Mouse (Mus musculus) forebrain, embryonic 15.5 days (tissue): Measurements from ENCODE around the gene Ocel1. TPM values are rescaled to one million over a fixed set of nuclear protein-coding genes. Genes with fewer than 3 reads are reported as not detected.

ENCODE experiments used
- ATAC-seq: fragments of 200-750 bp; cut with Nextera tagmentation; replicated peaks from 2 replicates; pipeline ENCODE4 v1.8.0; 2017; ENCODE audit warnings: mild to moderate bottlenecking, moderate TSS enrichment, moderate library complexity
- H3K27ac ChIP-seq: fragments of 300-500 bp; sonication (generic); replicated peaks from 2 replicates; pipeline ENCODE4 v1.5.1; 2015; ENCODE audit warnings: mild to moderate bottlenecking, inconsistent platforms
- H3K27me3 ChIP-seq: fragments of 300-500 bp; sonication (generic); 2 replicates; pipeline ENCODE4 v1.6.1; 2015; ENCODE audit warnings: inconsistent platforms
- H3K36me3 ChIP-seq: fragments of 300-500 bp; sonication (generic); 2 replicates; pipeline ENCODE4 v1.6.1; 2015; ENCODE audit warnings: mild to moderate bottlenecking, inconsistent platforms
- H3K4me1 ChIP-seq: fragments of 300-500 bp; sonication (generic); 2 replicates; pipeline ENCODE4 v1.6.1; 2015; ENCODE audit warnings: inconsistent platforms
- H3K4me2 ChIP-seq: fragments of 300-500 bp; sonication (generic); replicated peaks from 2 replicates; pipeline ENCODE4 v1.6.1; 2015; ENCODE audit warnings: mild to moderate bottlenecking, inconsistent platforms
- H3K4me3 ChIP-seq: fragments of 300-500 bp; sonication (generic); 2 replicates; pipeline ENCODE4 v1.5.1; 2015; ENCODE audit warnings: mild to moderate bottlenecking, inconsistent platforms
- H3K9ac ChIP-seq: fragments of 300-500 bp; sonication (generic); replicated peaks from 2 replicates; pipeline ENCODE4 v1.6.1; 2015; ENCODE audit warnings: mild to moderate bottlenecking, inconsistent platforms
- H3K9me3 ChIP-seq: fragments of 300-500 bp; sonication (generic); 2 replicates; pipeline ENCODE4 v1.6.1; 2016; ENCODE audit warnings: inconsistent platforms
- WGBS: fragments of 180-500 bp; shearing (Covaris S2); methylation state at CpG from one replicate; pipeline ENCODE4 v1.1.7; 2015; ENCODE audit warnings: mixed read lengths; 5-methylcytosine and 5-hydroxymethylcytosine counted together
- polyA plus RNA-seq: library from polyadenylated mRNA; unstranded; fragments of >200 nt; fragmentation: Nextera tagmentation; extraction: Ambion mirVana; gene quantifications from 2 replicates; pipeline ENCODE4 v1.2.1, GENCODE M21; 2015

Ocel1 gene
- polyA plus RNA-seq, 1 experiment from 2014 or later: 7.3 TPM

DNA sequence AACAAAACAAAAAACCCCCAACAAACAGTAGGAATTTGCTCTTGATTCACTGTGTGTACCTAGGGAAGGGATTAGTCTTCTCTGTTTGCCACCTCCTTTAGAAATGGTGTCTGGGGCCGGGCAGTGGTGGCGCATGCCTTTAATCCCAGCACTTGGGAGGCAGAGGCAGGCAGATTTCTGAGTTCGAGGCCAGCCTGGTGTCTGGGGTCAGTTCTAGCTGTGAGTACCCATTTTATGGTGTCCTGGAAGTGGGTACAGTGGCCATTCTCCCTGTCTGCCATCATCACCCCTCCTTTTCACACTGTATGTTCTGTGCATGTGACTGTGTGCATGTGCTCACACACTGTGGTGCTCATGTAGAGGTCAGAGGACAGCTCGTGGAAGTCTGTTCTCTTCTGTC lies 37.1 kb downstream of the Ocel1 start:
- WGBS: 95% methylated on average over 4 of the region's 4 CpGs
- H3K4me1 ChIP-seq: peaks cover 19% of the 10 kb centered on the region
- no peak overlapping the region for H3K9ac ChIP-seq
- H3K4me3 ChIP-seq: no peak overlapping the region
- no peaks in the 10 kb centered on the region for H3K9me3 ChIP-seq
- ATAC-seq: no peak
- H3K36me3 ChIP-seq: peaks cover 3% of the 10 kb centered on the region; the same call in 1 of the 2 replicates
- no peaks in the 10 kb centered on the region for H3K27me3 ChIP-seq
- no peak overlapping the region for H3K27ac ChIP-seq
- H3K4me2 ChIP-seq: no peak overlapping the region

DNA sequence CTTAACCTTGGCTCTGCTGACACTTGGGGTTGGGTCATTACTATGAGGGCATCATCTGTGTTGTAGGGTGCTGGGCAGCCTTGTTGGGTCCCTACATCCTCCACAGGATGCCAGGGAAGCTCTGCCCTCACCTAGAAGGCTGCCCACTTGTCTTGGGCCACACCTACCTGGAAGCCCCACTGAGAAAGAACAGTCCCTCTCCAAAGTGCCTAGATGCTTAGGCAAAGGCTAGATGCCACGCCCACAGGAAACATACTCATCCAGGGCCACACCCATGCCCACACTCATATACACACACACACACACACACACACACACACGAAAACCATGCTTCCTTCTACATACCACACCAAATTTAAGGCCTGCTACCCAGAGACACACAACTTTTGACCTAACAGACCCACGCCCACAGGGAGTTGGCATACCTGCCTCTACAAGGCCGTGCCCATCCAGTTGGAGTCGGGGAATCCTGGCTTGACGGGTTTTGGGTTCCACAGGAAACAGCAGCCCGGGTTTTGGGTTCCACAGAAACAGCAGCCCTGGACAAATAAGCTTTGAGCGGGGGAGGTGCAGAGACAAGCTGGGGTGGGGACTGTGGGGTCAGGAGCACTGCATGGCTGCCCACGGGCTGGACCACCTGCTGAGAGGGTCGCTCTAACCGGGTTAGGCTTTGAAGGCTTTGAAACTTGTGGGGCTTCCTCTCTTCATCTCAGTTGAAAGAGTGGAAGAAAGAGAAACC lies 40.6 kb downstream of the Ocel1 start:
- H3K4me3 ChIP-seq: no peak overlapping the region
- H3K9me3 ChIP-seq: no peaks in the 10 kb centered on the region
- peaks cover 7% of the 10 kb centered on the region for H3K4me1 ChIP-seq
- no peak for ATAC-seq
- peaks cover 3% of the 10 kb centered on the region; the same call in 1 of the 2 replicates for H3K36me3 ChIP-seq
- H3K27me3 ChIP-seq: no peaks in the 10 kb centered on the region
- H3K4me2 ChIP-seq: no peak overlapping the region
- 52% methylated on average over 11 of the region's 11 CpGs for WGBS
- H3K9ac ChIP-seq: no peak overlapping the region
- H3K27ac ChIP-seq: no peak overlapping the region

DNA sequence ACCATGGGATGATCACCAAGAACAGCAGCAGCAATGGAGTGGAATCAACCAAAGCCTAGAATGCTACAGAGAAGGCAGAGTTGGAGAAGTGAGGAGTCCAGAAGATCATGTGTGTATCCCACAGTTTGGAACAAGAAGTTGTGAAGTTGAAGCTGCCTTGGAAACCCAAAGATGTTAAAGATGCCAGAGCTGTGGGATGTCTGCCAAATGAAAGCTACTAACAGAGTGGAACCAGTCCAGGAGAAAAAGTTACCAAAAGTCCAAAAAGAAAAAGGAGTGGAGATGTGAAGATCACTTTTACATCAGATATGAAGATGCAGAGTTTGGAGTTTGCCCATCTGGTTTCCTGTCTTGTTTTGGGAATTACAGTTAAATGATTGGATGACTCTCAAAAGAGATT lies 51.0 kb downstream of the Ocel1 start:
- Histone ChIP-seq H3K36me3 (no peaks in the 10 kb centered on the region), H3K4me2 (no peak overlapping the region), H3K27ac (no peak overlapping the region), H3K4me3 (no peak overlapping the region), H3K9ac (no peak overlapping the region), H3K27me3 (no peaks in the 10 kb centered on the region), H3K9me3 (no peaks in the 10 kb centered on the region), H3K4me1 (no peaks in the 10 kb centered on the region)
- no peak for ATAC-seq

Other genes with a start within 250 kb of the Ocel1 start
- 20.0 and 21.6 TPM in 2 replicates for gene Myo9b, start 98.6 kb upstream of the Ocel1 start, polyA plus RNA-seq
- gene Haus8, start 98.4 kb upstream of the Ocel1 start, polyA plus RNA-seq: 53.5 and 56.3 TPM in 2 replicates
- gene Use1, start 4.5 kb upstream of the Ocel1 start, polyA plus RNA-seq: 98.4 and 102 TPM in 2 replicates
- 15.5 and 16.6 TPM in 2 replicates for gene Nr2f6, start 10.7 kb downstream of the Ocel1 start, polyA plus RNA-seq
- 5.5 and 6.0 TPM in 2 replicates for gene Ushbp1, start 24.5 kb downstream of the Ocel1 start, polyA plus RNA-seq
- gene Babam1, start 25.6 kb downstream of the Ocel1 start, polyA plus RNA-seq: 102 and 108 TPM in 2 replicates
- 17.2 and 18.3 TPM in 2 replicates for gene Ankle1, start 34.7 kb downstream of the Ocel1 start, polyA plus RNA-seq
- gene Abhd8, start 92.4 kb downstream of the Ocel1 start, polyA plus RNA-seq: 139 and 140 TPM in 2 replicates
- 189 and 199 TPM in 2 replicates for gene Mrpl34, start 93.7 kb downstream of the Ocel1 start, polyA plus RNA-seq
- 222 and 240 TPM in 2 replicates for gene Dda1, start 97.9 kb downstream of the Ocel1 start, polyA plus RNA-seq
- 9.4 and 9.8 TPM in 2 replicates for gene Ano8, start 114.7 kb downstream of the Ocel1 start, polyA plus RNA-seq
- gene Gtpbp3, start 116.8 kb downstream of the Ocel1 start, polyA plus RNA-seq: 12.2 and 13.7 TPM in 2 replicates
- gene Plvap, start 140.5 kb downstream of the Ocel1 start, polyA plus RNA-seq: 5.4 and 6.0 TPM in 2 replicates
- gene Ccdc194, start 154.4 kb downstream of the Ocel1 start, polyA plus RNA-seq: 0.11 TPM in 1 of 2 replicates, not detected in the other
- 8.5 and 8.8 TPM in 2 replicates for gene Bst2, start 166.2 kb downstream of the Ocel1 start, polyA plus RNA-seq
- 56.9 and 61.7 TPM in 2 replicates for gene Mvb12a, start 171.6 kb downstream of the Ocel1 start, polyA plus RNA-seq
- gene Tmem221, start 187.6 kb downstream of the Ocel1 start, polyA plus RNA-seq: 0.11 and 0.20 TPM in 2 replicates
- not detected in 2 replicates for gene Nxnl1, start 195.3 kb downstream of the Ocel1 start, polyA plus RNA-seq
- gene Slc27a1, start 197.6 kb downstream of the Ocel1 start, polyA plus RNA-seq: 68.5 and 71.8 TPM in 2 replicates
- 191 TPM in 2 replicates for gene Pgls, start 220.9 kb downstream of the Ocel1 start, polyA plus RNA-seq
- 4.9 and 5.5 TPM in 2 replicates for gene Fam129c, start 226.3 kb downstream of the Ocel1 start, polyA plus RNA-seq
- 54.3 and 56.2 TPM in 2 replicates for gene Colgalt1, start 239.7 kb downstream of the Ocel1 start, polyA plus RNA-seq